Mouse (Mus musculus) lung, postnatal 10 days (tissue): Measurements from ENCODE around the gene Gimap5.

Experiments
- DNase-seq: peaks from one replicate; pipeline ENCODE4 v3.0.0; 2021

The Gimap5 gene

DNA sequence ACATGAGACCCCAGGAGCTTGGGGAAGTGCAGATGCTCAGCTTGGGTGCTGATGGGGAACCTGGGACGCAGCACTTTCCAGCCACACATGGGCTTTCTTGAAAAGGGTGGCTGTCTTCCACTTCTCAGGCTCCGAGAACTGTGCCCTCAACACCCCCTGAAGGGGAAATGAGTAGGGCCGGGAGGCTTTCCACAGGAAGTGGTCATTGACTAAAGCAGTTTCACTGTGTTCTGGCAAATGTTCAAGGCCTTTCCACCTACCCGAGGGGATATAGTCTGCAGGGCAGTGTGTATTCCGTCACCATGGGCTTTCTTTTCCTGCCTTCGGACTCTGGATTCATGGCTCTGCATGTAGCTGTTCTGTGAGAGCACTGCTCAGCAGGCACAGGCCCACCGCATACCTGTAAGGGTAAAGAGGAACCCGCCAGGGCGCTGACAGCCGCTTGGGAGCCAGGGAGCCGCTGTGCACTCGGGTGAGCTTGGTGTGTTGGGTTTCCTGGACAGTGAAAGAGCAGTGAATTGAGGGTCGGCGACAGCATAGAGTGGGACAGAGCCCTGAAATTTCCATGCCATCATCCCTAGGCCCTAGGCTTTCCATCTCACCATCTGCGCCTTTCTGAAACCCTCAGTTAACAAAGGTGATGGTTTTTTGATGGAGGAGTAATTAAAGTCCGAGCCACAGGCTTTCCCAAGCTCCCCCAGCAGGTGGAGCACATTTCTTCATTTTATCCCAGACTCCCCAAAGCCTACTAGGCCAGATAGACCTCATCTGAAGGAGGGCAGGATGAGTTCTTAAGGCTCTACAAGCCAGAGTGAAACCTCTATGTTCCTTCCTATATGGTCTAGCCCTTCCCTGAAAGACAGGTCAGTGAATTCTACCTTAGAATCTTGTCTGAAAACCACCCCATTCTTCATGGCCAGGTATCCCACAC lies at the start of gene Gimap5:
Gene Gimap5, plus strand, starts transcription at position 239 of the 931 bp plus-strand sequence.
- peak; percentile 78 for DNase-seq

DNA sequence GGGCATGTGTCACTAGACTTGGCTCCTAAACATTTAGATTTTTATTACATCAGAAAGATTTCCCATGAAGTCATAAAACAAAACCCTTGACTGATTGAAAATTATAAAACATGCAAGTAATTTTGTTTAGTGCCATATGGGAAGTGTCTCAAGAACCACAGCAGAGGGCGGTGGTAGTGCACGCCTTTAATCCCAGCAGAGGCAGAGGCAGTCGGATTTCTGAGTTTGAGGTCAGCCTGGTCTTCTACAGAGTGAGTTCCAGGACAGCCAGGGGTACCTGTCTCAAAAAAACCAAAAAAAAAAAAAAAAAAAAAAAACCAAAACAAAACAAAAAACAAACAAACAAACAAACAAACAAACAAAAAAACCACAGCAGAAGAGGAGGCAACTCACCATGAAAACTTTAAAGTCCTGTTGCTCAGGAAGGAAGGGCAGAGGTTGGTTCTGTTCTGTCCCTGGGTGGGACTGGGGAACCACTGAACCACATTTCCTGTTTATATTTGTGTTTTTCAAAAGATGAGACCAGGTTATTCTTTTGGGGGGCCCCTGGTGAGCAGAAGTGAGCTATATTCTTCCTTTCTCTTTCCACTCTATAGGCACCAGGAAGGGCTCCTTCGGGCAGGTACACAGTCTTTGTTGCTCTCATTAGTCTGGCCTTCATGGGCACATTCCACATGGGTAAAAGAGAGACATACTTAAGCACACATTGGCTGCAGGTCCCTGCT lies 49.0 kb upstream of the Gimap5 start:
- DNase-seq, result no peak

DNA sequence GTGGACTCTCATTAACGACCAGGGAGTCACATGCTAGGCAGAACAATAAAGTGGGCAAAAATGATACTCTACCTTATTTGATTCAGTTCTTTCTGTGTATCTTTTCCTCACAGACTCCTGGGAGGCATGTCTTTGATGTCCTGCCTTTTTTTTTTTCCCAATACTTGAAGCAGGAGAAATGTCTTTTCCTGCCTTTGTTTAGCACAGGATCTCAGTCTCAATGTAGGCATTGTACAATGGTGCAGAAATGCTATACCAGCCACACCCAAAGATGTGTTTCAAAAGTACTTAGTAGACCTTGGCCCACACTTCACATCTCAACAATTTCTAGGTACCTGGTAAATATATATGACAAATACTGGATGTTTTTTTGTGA lies 48.5 kb upstream of the Gimap5 start:
- DNase-seq, result no peak

DNA sequence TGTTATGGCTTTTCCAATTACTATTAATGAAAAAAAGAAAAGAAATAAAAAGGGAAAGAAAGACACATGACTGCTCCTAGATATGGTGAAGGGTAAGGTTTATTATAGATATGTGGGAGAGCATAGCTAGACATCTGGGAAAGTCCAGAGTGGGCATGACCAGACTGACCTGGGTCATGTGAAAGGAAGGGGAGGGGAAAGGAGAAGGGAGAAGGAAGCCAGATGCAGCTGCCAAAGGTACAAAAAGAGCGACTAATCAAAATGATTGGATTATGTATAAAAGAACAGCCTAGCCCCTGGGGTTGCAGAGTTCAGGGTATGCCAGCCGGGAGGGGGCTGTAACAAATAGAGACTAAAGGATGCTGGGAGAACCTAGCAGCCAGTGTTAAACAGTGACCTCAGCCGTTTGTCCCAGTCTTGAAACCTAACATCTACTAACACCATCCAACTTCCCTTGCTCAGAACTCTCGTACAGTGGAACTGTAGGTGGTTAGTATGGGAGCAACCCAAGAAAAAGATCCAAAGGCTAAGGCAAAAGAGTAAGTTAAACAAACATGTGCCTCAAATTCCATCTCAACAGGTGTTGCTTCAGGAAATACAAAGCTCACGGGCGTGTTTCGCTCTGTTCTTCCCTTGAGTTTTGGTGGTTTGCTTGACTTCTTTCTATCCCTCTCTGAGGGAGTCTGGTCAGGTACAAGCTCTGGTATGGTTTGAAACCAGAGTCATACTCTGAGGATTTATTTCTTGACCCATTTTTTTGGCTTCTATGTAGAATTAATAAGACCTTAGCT lies 47.7 kb upstream of the Gimap5 start:
- DNase-seq, result no peak

DNA sequence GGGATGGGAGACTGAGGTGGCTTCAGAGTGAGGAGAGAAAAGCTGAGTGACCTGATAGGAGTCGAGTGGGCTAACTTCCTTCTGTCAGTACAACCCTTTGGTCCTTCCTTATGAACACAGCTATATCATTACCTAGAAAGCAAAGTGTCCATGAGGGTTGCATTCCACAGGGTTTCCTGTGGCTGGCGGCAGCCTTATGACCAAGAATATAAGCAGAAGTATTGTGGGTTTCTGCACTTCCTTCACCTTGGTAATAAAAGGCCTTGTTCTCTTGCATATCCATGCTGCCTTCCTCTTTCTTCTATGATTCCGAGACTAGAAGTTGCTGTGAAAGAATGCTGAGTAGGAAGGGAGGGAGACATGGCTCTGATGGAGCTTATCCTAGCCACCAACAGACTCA lies 47.1 kb upstream of the Gimap5 start:
- DNase-seq, result no peak

DNA sequence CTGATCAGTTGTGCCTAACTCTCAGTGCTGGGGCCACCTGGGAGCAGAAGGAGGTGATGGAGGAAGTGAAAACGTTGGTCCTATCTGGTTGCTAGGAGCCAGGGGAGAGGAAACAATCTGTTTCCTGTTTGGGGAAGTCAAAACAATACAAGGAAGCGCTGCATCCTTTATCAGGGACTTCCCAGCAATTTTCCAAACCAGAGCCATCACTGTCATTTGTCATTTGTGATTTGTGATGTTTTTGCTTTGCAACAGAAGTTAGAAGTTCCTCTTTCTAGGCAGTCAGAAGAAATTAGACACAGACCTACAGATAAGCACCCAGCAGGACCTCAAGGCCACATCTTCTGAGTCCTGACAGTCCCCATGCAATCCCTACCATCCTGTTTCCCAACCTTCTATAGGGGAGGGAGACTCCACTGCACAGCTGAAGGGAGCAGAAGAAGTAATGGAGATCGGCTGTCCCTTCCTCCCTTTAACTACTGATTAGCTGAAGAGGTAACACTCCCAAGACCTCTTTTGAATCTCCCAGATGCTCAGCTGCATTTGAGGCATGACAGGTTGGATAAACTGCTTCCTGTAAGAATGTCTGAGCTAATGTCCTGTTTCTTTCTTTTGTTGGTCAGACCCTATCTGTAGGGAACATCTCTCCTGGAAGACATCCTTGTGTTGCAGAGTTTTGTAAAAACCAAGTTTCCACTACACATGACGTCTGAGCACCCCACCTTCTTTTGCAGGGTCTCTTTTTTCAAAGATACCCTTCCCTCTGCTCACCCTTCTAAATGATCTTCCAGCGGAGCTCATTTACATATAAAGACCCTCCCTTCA lies 45.5 kb upstream of the Gimap5 start:
- peak; percentile 73 for DNase-seq

DNA sequence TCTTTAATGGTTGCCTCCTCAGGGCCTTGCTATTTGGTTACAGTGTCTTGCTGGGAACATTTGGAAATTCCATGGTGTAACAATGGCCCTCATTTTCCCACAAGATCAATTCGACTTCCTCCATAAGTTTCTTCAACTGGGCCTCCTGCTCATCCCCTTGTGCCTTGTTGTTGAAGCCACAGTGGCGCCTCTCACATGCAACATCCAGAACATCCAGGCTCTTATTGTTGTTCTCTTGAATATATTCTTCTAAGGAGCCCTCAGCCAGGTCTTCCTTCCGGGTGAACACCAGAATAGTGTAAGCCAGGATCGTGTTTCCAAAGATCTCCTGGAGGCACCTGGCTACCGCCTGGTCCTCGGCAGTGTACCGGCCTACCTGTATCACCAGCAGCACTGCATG lies 43.9 kb upstream of the Gimap5 start:
- no peak for DNase-seq

DNA sequence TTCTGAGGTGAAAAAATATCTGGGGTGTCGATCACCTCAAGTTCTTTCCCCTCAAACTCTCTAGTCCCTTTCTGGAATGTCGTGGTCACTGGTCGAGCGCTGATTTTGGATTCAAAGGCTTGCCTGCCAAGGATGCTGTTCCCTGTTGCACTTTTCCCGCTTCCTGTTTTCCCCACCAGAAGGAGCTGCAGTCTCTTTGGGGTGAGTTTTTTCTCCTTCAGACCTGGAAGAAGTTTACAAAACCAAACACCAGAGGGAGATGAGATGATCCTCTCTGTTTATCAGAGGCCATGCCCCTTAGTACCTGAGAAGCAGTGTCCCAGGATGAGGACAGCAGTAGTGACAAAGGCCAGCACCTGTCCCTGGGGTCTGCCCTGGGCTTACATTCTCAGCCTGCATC lies 43.4 kb upstream of the Gimap5 start:
- DNase-seq, result no peak

DNA sequence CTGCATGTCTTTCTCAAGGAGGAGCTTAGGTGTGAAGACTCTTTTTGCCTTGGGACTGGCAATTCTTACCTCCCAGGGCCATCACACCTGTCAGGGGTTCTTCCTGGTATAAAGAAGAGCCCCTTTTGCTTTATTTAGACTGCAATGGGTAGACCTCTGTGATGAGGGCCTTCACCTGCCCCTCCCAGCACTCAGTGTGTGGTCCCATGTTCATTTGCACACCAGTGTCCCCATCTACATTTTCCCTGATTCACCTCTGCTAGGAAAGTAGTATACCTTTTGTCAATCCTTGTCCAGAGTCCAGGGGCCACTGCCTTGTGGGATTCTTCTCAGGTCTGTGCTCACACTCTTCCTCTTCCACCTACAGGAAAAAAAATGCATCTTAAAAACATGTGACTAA lies 41.9 kb upstream of the Gimap5 start:
- DNase-seq, result no peak

DNA sequence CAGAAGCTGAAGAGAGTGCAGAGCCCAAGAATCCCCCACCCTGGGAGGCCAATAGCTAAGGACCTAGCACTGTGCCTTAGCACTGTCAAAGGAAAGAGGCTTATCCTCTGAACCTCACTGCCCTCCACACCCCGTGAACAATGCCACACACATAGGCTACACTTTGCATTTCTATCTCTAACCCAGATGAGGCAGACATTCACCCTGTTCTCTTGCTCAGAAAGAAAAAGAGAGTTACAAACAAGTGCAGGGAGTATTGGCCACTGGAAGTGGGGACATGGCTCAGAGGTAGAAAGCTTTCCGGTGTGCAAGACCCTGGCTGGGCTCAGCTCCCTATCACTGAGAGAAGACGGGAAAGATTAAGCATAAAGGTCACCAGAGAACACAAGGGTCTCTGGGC lies 39.9 kb upstream of the Gimap5 start:
- no peak for DNase-seq

DNA sequence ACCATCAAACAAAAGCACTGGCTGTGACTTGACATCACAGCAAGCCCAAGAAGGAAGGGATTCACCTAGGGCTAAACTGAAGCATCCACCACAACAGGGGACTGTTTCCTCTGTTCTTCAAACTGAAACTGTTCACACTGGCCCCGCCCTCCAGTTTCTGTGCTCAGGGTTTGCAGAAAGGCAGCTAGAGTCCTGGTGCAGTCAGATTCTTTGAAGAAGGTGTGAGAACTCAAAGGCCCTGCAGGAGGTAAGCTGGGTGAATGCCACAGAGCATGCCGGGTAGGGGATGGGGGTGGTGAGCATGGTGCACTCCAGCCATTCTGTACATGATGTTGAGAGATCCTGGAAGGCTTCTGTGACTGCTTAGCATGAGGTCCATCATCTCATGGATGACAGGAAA lies 27.5 kb upstream of the Gimap5 start, which contains the start of the genes Gm28053 and Gimap7:
Gene Gm28053, plus strand, starts transcription at position 153 of the 400 bp plus-strand sequence.
Gene Gimap7, plus strand, starts transcription at position 167 of the 400 bp plus-strand sequence.
- no peak for DNase-seq

DNA sequence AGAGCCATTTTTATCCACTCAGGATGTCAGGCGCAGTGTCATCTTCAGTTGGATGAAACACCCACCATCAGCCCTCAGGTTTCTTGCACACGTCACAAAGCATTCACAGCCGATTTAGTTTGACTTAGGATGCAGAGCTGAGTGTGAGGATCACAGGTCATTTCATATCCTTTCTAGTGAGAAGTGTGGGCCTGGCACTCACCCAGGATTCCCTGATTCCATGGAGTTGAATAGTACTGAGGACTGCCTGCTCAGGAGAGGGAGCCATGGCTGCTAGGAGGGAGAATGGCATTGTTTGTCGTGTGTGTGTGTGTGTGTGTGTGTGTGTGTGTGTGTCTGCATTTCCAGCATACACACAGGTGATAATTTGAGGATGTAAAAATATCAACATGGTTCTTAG lies 25.7 kb upstream of the Gimap5 start:
- DNase-seq, result no peak

DNA sequence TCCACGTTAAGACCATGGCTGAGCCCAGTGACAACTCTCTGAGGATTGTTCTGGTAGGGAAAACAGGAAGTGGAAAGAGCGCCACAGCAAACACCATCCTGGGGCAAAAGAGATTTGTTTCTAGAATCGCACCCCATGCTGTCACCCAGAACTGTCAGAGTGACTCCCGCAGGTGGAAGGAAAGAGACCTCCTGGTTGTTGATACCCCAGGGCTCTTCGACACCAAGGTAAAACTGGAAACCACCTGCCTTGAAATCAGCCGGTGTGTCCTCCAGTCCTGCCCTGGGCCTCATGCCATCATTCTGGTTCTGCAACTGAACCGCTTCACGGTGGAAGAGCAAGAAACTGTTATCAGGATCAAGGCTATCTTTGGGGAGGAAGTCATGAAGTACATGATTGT lies 22.5 kb upstream of the Gimap5 start:
- no peak for DNase-seq

DNA sequence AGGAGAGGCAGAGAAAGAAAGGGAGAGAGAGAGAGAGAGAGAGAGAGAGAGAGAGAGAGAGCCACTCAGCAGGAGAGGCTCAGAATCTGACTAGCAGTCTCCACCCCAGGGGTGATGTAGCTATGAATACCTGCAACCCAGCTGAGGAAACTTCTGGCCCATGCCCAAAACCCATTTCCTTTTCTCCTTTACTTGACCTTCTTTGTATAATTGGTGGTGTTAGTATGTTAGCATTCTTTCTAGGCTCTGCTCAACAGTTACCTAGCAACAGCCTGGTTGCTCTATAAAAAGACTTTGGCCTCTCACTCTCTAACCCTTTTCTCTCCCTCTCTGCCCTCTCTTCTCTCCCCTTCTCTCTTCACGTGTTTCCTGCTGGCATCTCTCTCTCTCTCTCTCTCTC lies 20.5 kb upstream of the Gimap5 start:
- peak; percentile 85 for DNase-seq

DNA sequence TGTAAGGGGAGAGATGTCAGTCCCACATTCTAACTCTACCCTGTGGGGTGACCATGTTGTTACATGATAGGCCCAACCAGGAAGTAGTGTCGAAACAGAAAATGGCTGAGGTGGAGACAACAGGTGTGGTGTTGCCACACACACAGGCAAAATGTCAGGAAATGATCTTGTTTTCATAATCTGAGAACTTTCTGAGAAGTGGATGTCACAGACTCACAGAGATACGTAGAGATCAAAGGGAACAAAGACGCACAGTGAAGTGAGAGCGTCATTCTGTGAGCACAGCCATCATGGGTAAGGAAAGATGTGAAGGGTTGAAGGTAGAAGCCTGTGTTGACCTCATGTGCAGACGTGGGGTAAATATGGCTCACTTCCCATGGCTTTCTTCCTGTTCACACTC lies 18.2 kb upstream of the Gimap5 start:
- DNase-seq, result no peak

DNA sequence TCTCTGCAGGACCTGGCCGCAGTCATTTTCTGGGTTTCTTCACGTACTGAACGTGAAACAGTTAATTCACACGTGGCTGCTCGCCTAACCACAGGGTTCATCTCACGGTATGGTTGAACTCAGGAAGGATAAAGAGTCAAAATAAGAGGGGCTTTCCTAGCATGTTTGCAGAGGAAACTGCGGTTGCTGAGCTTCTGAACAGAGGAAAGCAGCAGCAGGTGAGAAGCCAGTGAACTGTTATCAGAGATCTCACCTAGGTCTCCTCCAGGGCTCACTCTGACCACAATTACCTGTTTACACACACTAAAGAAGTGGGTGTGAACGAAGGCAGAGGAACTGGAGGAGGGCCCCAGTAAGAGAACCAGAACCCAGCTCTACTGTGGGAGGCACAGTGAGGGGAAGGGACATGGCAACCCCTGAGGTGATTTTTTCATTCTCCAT lies 13.1 kb upstream of the Gimap5 start:
- no peak for DNase-seq

DNA sequence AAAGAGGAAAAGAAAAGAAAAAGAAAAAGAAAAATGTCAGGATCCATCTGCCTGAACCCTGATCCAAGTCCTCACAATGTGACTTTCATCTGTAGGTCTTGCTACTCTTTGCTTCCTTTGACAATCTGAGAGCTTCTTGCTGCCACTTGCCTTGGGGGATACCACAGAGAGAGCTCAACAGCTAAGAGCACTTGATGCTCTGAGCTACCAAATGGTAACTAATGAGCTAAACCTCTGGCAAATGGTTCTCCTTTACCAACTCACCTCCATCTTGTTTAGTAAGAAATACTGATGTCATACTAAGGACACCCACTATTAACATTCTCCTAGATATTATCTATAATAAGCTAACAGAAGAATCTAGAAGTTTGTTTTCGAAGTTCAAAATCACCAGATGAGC lies 12.3 kb upstream of the Gimap5 start:
- DNase-seq, result no peak

DNA sequence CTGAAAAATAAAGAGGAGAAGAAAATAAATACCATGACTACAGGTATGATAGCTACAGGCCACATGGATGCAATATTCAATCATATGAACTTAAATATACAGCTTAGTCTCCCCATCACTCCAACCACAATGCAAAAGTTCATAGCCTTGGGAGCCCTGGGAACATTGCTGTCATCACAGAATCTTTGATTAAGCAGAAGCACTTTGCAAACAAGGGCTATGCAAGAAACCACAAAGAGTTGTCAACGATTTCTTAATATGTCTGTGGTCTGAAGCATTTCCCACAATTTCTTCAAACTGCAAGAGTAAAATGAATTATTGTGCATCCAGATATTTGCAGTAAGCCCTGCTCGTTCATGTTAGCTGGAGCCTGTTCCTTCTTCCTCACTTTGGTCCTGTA lies 8.9 kb upstream of the Gimap5 start:
- DNase-seq, result no peak

DNA sequence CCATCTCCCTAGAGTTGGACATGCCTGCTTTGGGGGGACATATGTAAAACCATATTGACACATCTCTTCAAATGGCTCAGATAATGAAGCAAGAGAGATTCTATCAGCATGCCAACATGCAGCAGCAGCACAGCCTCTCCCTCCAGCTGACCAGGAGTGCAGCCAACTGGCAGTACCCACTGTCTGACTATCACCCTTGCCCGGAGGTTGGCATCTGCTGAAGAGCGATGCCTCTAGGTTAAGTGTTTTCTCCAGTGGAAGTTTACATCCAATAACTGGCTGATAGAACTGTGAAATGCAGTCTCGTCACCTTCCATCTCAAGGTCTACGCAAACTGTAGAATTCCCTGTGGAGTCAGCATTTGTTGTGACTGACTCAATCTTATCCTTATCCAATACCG lies 8.3 kb upstream of the Gimap5 start:
- DNase-seq, result no peak

DNA sequence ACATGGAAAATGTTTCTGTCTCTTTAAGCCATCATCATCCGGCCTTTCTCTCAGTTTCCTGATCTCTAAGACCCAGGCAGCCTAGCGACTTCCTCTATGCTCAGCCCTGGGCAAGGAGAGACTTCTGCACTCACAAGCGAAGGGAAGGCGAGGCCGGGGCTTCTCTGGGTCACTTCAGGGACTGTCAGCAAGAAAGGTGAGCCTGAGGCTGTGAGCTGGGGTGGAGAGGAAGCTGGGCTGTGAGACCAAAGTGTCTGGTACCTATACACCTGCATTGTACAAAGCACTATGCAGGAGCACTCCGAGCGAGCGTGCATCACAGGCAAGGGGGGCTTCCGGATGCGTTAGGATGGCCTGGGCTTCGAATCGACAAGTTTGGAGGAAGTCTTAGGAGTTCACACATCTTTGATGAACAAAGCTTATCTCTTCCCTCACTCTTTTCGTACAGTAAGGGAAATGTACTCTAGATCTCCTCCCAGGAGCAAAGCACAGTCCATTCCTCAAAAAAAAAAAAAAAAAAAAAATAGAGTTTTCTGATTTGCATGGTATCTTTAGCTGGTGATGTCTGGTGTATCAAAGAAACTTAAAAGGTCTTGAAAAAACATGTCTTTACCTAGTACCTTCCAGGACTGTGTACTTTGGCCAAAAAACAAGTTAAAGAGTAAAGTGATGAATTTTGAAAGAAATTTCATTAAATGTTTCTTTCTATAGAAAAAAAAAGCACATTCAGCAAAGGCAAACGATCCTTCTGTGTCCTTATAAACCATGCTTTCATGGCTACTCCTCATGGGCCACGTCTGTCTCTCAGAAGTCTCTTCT lies 6.8 kb upstream of the Gimap5 start, which contains the start of gene Gimap1:
Gene Gimap1, plus strand, starts transcription at position 94 of the 819 bp plus-strand sequence.
- DNase-seq, result peak; percentile 54

DNA sequence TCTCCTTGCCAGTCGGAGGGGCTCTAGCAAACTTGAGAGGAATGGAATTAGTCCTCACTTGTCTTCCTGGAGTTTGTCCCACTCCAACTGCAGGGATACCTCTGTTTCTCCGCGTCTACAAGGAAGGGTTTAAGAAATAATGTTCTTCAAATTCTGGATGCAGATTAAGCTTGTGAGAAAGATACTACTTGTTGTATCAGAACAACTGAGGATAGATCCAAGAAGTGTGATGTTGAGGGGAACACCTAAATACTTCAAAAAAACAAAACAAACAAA lies 6.3 kb upstream of the Gimap5 start:
- no peak for DNase-seq
